Comparison of ENCODE assay signal across 23 mouse cellular contexts in the genomic region with DNA sequence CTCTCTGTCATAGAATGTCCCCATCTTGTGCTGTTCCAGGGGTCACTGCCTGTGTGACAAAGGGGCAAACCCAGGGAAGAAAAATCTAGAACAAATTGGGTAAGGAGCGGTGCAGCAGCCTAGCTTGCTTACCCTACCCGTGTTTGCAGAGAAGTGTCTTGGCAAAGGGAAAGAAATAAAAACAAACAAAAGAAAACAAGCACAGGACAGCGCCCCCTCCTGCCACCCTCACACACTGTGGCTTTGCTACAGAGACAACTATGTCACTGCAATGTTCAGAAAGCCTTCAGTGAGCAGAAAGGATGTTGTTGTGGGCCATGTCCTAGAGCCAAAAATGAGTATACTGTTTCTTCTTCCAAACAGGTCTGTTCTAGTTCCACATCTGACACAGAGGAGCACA.
A peak's percentile ranks its signal among the peaks of the same experiment; 100 is the strongest.
DNase-seq lines count a peak whose midpoint lies in the region; ATAC-seq and TF ChIP-seq lines count a peak whose summit lies in the region.
"Had no signal": no experiment of that assay in that cellular context is flagged by ENCODE, and none has a peak within 500 bp of the region (broad histone marks: within the 10 kb centered on the region; RNA-seq: fewer than 3 reads in every experiment).

No protein-coding gene starts in this region.

- no peak overlapping the region for H3K4me2 ChIP-seq in kidney, postnatal 0 days (ENCODE audit: low read length)
- no peak overlapping the region for H3K4me2 ChIP-seq in lung, embryonic 14.5 days
- H3K4me2 ChIP-seq: heart, embryonic 11.5 days; heart, embryonic 15.5 days; hindbrain, embryonic 13.5 days had no signal

- no peaks in the 10 kb centered on the region for H3K27me3 ChIP-seq in kidney, postnatal 0 days (ENCODE audit: insufficient read depth, low read length)
- H3K27me3 ChIP-seq in lung, embryonic 14.5 days (ENCODE audit: insufficient read depth, low read length), result no peaks in the 10 kb centered on the region
- no peaks in the 10 kb centered on the region for H3K27me3 ChIP-seq in ES-Bruce4 (ENCODE audit: control insufficient read depth, insufficient read depth, low read length, poor library complexity, severe bottlenecking)
- no peaks in the 10 kb centered on the region for H3K27me3 ChIP-seq in small intestine, adult 2 months (ENCODE audit: control insufficient read depth, insufficient read depth, low read length)
- H3K27me3 ChIP-seq: heart, embryonic 15.5 days; hindbrain, embryonic 13.5 days had no signal

- no peaks in the 10 kb centered on the region for H3K36me3 ChIP-seq in kidney, postnatal 0 days (ENCODE audit: insufficient read depth, low read length)
- H3K36me3 ChIP-seq in lung, embryonic 14.5 days (ENCODE audit: insufficient read depth), result no peaks in the 10 kb centered on the region
- H3K36me3 ChIP-seq in ES-Bruce4 (ENCODE audit: control insufficient read depth, insufficient read depth, low read length, poor library complexity, severe bottlenecking), result no peaks in the 10 kb centered on the region
- H3K36me3 ChIP-seq in small intestine, adult 2 months (ENCODE audit: control insufficient read depth, insufficient read depth, low read length), result no peaks in the 10 kb centered on the region
- H3K36me3 ChIP-seq: embryonic facial prominence, embryonic 10.5 days; forebrain, embryonic 10.5 days; G1E; heart, embryonic 15.5 days; hindbrain, embryonic 13.5 days had no signal

- no peak for DNase-seq in kidney, postnatal 0 days (ENCODE audit: low spot score)
- DNase-seq in kidney, adult 9 months, result no peak
- DNase-seq in lung, embryonic 14.5 days, result peak; percentile 27
- no peak for DNase-seq in lung, adult 18-20 months
- no peak for DNase-seq in c-Kit-positive CD71-positive TER-119-positive erythroid progenitor cells, embryonic 14.5 days (ENCODE audit: low spot score)
- DNase-seq in cerebellum, adult 8-10 months, result no peak
- DNase-seq: adrenal gland, postnatal 14 days; cerebellum, adult 18-20 months; cerebellum, postnatal 10 days; gastrocnemius, adult 2 months; heart, adult 18-20 months; heart, postnatal 14 days had no signal

- H3K9ac ChIP-seq in kidney, postnatal 0 days (ENCODE audit: low read depth, low read length), result no peak overlapping the region
- no peak overlapping the region for H3K9ac ChIP-seq in lung, embryonic 14.5 days
- H3K9ac ChIP-seq in ES-Bruce4 (ENCODE audit: low read depth, poor library complexity, severe bottlenecking), result no peak overlapping the region
- H3K9ac ChIP-seq: heart, embryonic 15.5 days; hindbrain, embryonic 13.5 days had no signal

- no peak for TF ChIP-seq EP300 in ES-Bruce4 (IDR thresholded peaks at IDR 0.05; ENCODE audit: insufficient read depth, low read depth, low read length)

- no peak overlapping the region for H3K4me3 ChIP-seq in kidney, postnatal 0 days (replicated peaks; ENCODE audit: low read depth, low read length)
- no peak overlapping the region for H3K4me3 ChIP-seq in lung, embryonic 14.5 days (ENCODE audit: low read depth, low read length)
- no peak overlapping the region for H3K4me3 ChIP-seq in ES-Bruce4 (ENCODE audit: low read depth, low read length)
- H3K4me3 ChIP-seq in small intestine, adult 2 months (ENCODE audit: low read depth, low read length), result no peak overlapping the region
- H3K4me3 ChIP-seq: embryonic facial prominence, embryonic 10.5 days; forebrain, embryonic 10.5 days; gastrocnemius, adult 2 months; heart, embryonic 15.5 days; hindbrain, embryonic 13.5 days had no signal

- no peaks in the 10 kb centered on the region for H3K4me1 ChIP-seq in kidney, postnatal 0 days (replicated peaks; ENCODE audit: insufficient read depth, low read length)
- H3K4me1 ChIP-seq in lung, embryonic 14.5 days (ENCODE audit: insufficient read depth), result no peaks in the 10 kb centered on the region
- H3K4me1 ChIP-seq in ES-Bruce4 (ENCODE audit: control insufficient read depth, insufficient read depth, low read length), result no peaks in the 10 kb centered on the region
- H3K4me1 ChIP-seq in small intestine, adult 2 months (ENCODE audit: control insufficient read depth, insufficient read depth, insufficient read length, low read length), result no peaks in the 10 kb centered on the region
- H3K4me1 ChIP-seq: embryonic facial prominence, embryonic 10.5 days; forebrain, embryonic 10.5 days; hindbrain, embryonic 13.5 days had no signal

- no peak for TF ChIP-seq POLR2A in ES-Bruce4 (IDR thresholded peaks at IDR 0.05; ENCODE audit: insufficient read depth, low read length)
- no peak for TF ChIP-seq POLR2A in small intestine, adult 2 months (IDR thresholded peaks at IDR 0.05; ENCODE audit: low read depth, low read length)

- WGBS in kidney, postnatal 0 days, result 64% methylated on average over 3 of the region's 3 CpGs
- 52% methylated on average over 3 of the region's 3 CpGs for WGBS in lung, embryonic 14.5 days
- WGBS in small intestine, adult 2 months, result 47% methylated on average over 3 of the region's 3 CpGs

- no peak overlapping the region for H3K27ac ChIP-seq in kidney, postnatal 0 days
- no peak overlapping the region for H3K27ac ChIP-seq in lung, embryonic 14.5 days (ENCODE audit: low read depth)
- H3K27ac ChIP-seq in ES-Bruce4 (ENCODE audit: insufficient read depth, low read length), result no peak overlapping the region
- no peak overlapping the region for H3K27ac ChIP-seq in small intestine, adult 2 months (ENCODE audit: insufficient read depth, low read depth, low read length)
- H3K27ac ChIP-seq: embryonic facial prominence, embryonic 10.5 days; forebrain, embryonic 10.5 days; gastrocnemius, adult 2 months; heart, embryonic 15.5 days; hindbrain, embryonic 13.5 days; hindbrain, postnatal 0 days had no signal

- no peak for ATAC-seq in kidney, postnatal 0 days (replicated peaks; ENCODE audit: low FRiP score, low read depth)
- ATAC-seq in lung, embryonic 14.5 days (ENCODE audit: insufficient read depth), result no peak
- ATAC-seq: activated CD4-positive, CD25-positive, alpha-beta regulatory T cell, adult 4 months; forebrain, embryonic 14.5 days; hindbrain, postnatal 0 days had no signal

- H3K9me3 ChIP-seq in kidney, postnatal 0 days (replicated peaks; ENCODE audit: low read length), result no peaks in the 10 kb centered on the region
- H3K9me3 ChIP-seq in lung, embryonic 14.5 days (ENCODE audit: low read depth, low read length), result no peaks in the 10 kb centered on the region
- H3K9me3 ChIP-seq in ES-Bruce4 (replicated peaks; ENCODE audit: control insufficient read depth, insufficient read depth, low read length, poor library complexity, severe bottlenecking), result no peaks in the 10 kb centered on the region
- H3K9me3 ChIP-seq: embryonic facial prominence, embryonic 10.5 days; forebrain, embryonic 10.5 days; heart, embryonic 15.5 days; hindbrain, embryonic 13.5 days had no signal

- peak; percentile 38; the same call in 1 of the 2 replicates for TF ChIP-seq CTCF in kidney, postnatal 0 days (IDR thresholded peaks at IDR 0.05; ENCODE audit: low read depth)
- peak; percentile 15; the same call in 1 of the 2 replicates for TF ChIP-seq CTCF in lung, embryonic 14.5 days (IDR thresholded peaks at IDR 0.05; ENCODE audit: low read depth)
- TF ChIP-seq CTCF in ES-Bruce4 (IDR thresholded peaks at IDR 0.05; ENCODE audit: low read depth, low read length), result peak; percentile 28
- 0 out of 2 replicates have a peak, but pooled peaks have one; percentile 20 for TF ChIP-seq CTCF in small intestine, adult 2 months (IDR thresholded peaks at IDR 0.05; ENCODE audit: extremely low read depth, insufficient read length, insufficient replicate concordance, low read depth, low read length)
